Mouse (Mus musculus): ENCODE measurements at regions not wholly inside any gene's neighbourhood (a gene's known extent, or its start where the extent isn't known, plus 50 kb on each side); places are given as distances from the start of the nearest gene placed in this dataset.

- H3K9me3 ChIP-seq (ENCODE audit: control insufficient read depth, low read depth, low read length), result no peaks in the 10 kb centered on the region; the same call in 1 of the 2 replicates
- H3K4me1 ChIP-seq (ENCODE audit: control insufficient read depth, insufficient read depth, low read length), result no peaks in the 10 kb centered on the region
- no peak overlapping the region for H3K9ac ChIP-seq (replicated peaks; ENCODE audit: low read depth, low read length)
- H3K4me3 ChIP-seq (ENCODE audit: low read depth, low read length), result no peak overlapping the region
- no peak overlapping the region for H3K4me2 ChIP-seq (replicated peaks; ENCODE audit: low read depth, low read length)
- H3K27me3 ChIP-seq (ENCODE audit: control insufficient read depth, insufficient read depth, low read length), result no peaks in the 10 kb centered on the region
- WGBS, result 74% methylated on average over 11 of the region's 11 CpGs
- H3K27ac ChIP-seq (ENCODE audit: low read length), result no peak overlapping the region
- no peaks in the 10 kb centered on the region for H3K36me3 ChIP-seq (ENCODE audit: control insufficient read depth, insufficient read depth, low read length)
- ATAC-seq (ENCODE audit: insufficient number of reproducible peaks, insufficient read depth, low FRiP score, low read depth), result no peak
These were observed 297.8 kb upstream of the Rtl1 start for GRCm38 (mm10) chr12:109897861-109898385.

- no peaks in the 10 kb centered on the region for H3K4me1 ChIP-seq (ENCODE audit: control insufficient read depth, insufficient read depth, low read length)
- H3K27ac ChIP-seq (ENCODE audit: low read length), result no peak overlapping the region
- ATAC-seq (ENCODE audit: insufficient number of reproducible peaks, insufficient read depth, low FRiP score, low read depth), result no peak
- H3K4me3 ChIP-seq (ENCODE audit: low read depth, low read length), result no peak overlapping the region
- H3K9me3 ChIP-seq (ENCODE audit: control insufficient read depth, low read depth, low read length), result no peaks in the 10 kb centered on the region; the same call in 1 of the 2 replicates
- H3K36me3 ChIP-seq (ENCODE audit: control insufficient read depth, insufficient read depth, low read length), result no peaks in the 10 kb centered on the region
- H3K9ac ChIP-seq (replicated peaks; ENCODE audit: low read depth, low read length), result no peak overlapping the region
- H3K4me2 ChIP-seq (replicated peaks; ENCODE audit: low read depth, low read length), result no peak overlapping the region
- 81% methylated on average over 3 of the region's 3 CpGs for WGBS
- no peaks in the 10 kb centered on the region for H3K27me3 ChIP-seq (ENCODE audit: control insufficient read depth, insufficient read depth, low read length)
These were observed 299.3 kb upstream of the Rtl1 start for GRCm38 (mm10) chr12:109899420-109899819.

- ATAC-seq (ENCODE audit: insufficient number of reproducible peaks, insufficient read depth, low FRiP score, low read depth), result no peak
- 71% methylated on average over 9 of the region's 9 CpGs for WGBS
- H3K9ac ChIP-seq (replicated peaks; ENCODE audit: low read depth, low read length), result no peak overlapping the region
These were observed 310.9 kb upstream of the Rtl1 start for GRCm38 (mm10) chr12:109910966-109911495.

GRCm38 (mm10) chr12:109911506-109911905, 311.4 kb upstream of the Rtl1 start:
- H3K4me1 ChIP-seq (ENCODE audit: control insufficient read depth, insufficient read depth, low read length), result no peaks in the 10 kb centered on the region
- no peak overlapping the region for H3K27ac ChIP-seq (ENCODE audit: low read length)
- no peak overlapping the region for H3K4me2 ChIP-seq (replicated peaks; ENCODE audit: low read depth, low read length)
- no peak overlapping the region for H3K4me3 ChIP-seq (ENCODE audit: low read depth, low read length)
- no peaks in the 10 kb centered on the region for H3K36me3 ChIP-seq (ENCODE audit: control insufficient read depth, insufficient read depth, low read length)
- ATAC-seq (ENCODE audit: insufficient number of reproducible peaks, insufficient read depth, low FRiP score, low read depth), result no peak
- H3K27me3 ChIP-seq (ENCODE audit: control insufficient read depth, insufficient read depth, low read length), result no peaks in the 10 kb centered on the region
- 70% methylated on average over 9 of the region's 9 CpGs for WGBS
- H3K9ac ChIP-seq (replicated peaks; ENCODE audit: low read depth, low read length), result no peak overlapping the region
- H3K9me3 ChIP-seq (ENCODE audit: control insufficient read depth, low read depth, low read length), result no peaks in the 10 kb centered on the region

More at GRCm38 (mm10) chr12:109910966-109911495, 310.9 kb upstream of the Rtl1 start:
- Histone ChIP-seq H3K36me3 (ENCODE audit: control insufficient read depth, insufficient read depth, low read length) (no peaks in the 10 kb centered on the region), H3K4me2 (replicated peaks; ENCODE audit: low read depth, low read length) (no peak overlapping the region), H3K4me1 (ENCODE audit: control insufficient read depth, insufficient read depth, low read length) (no peaks in the 10 kb centered on the region), H3K4me3 (ENCODE audit: low read depth, low read length) (no peak overlapping the region), H3K9me3 (ENCODE audit: control insufficient read depth, low read depth, low read length) (no peaks in the 10 kb centered on the region), H3K27me3 (ENCODE audit: control insufficient read depth, insufficient read depth, low read length) (no peaks in the 10 kb centered on the region), H3K27ac (ENCODE audit: low read length) (no peak overlapping the region)

- no peak overlapping the region for H3K27ac ChIP-seq (ENCODE audit: low read length)
- no peaks in the 10 kb centered on the region for H3K27me3 ChIP-seq (ENCODE audit: control insufficient read depth, insufficient read depth, low read length)
- no peak overlapping the region for H3K9ac ChIP-seq (replicated peaks; ENCODE audit: low read depth, low read length)
- no peaks in the 10 kb centered on the region for H3K9me3 ChIP-seq (ENCODE audit: control insufficient read depth, low read depth, low read length)
- 72% methylated on average over 6 of the region's 6 CpGs for WGBS
- H3K4me3 ChIP-seq (ENCODE audit: low read depth, low read length), result no peak overlapping the region
- H3K4me1 ChIP-seq (ENCODE audit: control insufficient read depth, insufficient read depth, low read length), result no peaks in the 10 kb centered on the region
- ATAC-seq (ENCODE audit: insufficient number of reproducible peaks, insufficient read depth, low FRiP score, low read depth), result no peak
- H3K36me3 ChIP-seq (ENCODE audit: control insufficient read depth, insufficient read depth, low read length), result no peaks in the 10 kb centered on the region
- no peak overlapping the region for H3K4me2 ChIP-seq (replicated peaks; ENCODE audit: low read depth, low read length)
These were observed 317.6 kb upstream of the Rtl1 start for GRCm38 (mm10) chr12:109917761-109918160.

- Histone ChIP-seq H3K9me3 (ENCODE audit: control insufficient read depth, low read depth, low read length) (no peaks in the 10 kb centered on the region), H3K4me1 (ENCODE audit: control insufficient read depth, insufficient read depth, low read length) (no peaks in the 10 kb centered on the region), H3K27ac (ENCODE audit: low read length) (no peak overlapping the region), H3K4me3 (ENCODE audit: low read depth, low read length) (no peak overlapping the region), H3K36me3 (ENCODE audit: control insufficient read depth, insufficient read depth, low read length) (no peaks in the 10 kb centered on the region), H3K4me2 (replicated peaks; ENCODE audit: low read depth, low read length) (no peak overlapping the region), H3K27me3 (ENCODE audit: control insufficient read depth, insufficient read depth, low read length) (no peaks in the 10 kb centered on the region), H3K9ac (replicated peaks; ENCODE audit: low read depth, low read length) (no peak overlapping the region)
- WGBS, result 57% methylated on average over 8 of the region's 8 CpGs
- no peak for ATAC-seq (ENCODE audit: insufficient number of reproducible peaks, insufficient read depth, low FRiP score, low read depth)
These were observed 318.8 kb upstream of the Rtl1 start for GRCm38 (mm10) chr12:109918901-109919300.

GRCm38 (mm10) chr12:109922111-109922510, 322.0 kb upstream of the Rtl1 start:
- H3K9ac ChIP-seq (replicated peaks; ENCODE audit: low read depth, low read length), result no peak overlapping the region
- no peak overlapping the region for H3K27ac ChIP-seq (ENCODE audit: low read length)
- H3K27me3 ChIP-seq (ENCODE audit: control insufficient read depth, insufficient read depth, low read length), result no peaks in the 10 kb centered on the region
- WGBS, result 88% methylated on average over 10 of the region's 10 CpGs
- H3K4me3 ChIP-seq (ENCODE audit: low read depth, low read length), result no peak overlapping the region
- H3K36me3 ChIP-seq (ENCODE audit: control insufficient read depth, insufficient read depth, low read length), result no peaks in the 10 kb centered on the region
- no peak for ATAC-seq (ENCODE audit: insufficient number of reproducible peaks, insufficient read depth, low FRiP score, low read depth)
- H3K4me1 ChIP-seq (ENCODE audit: control insufficient read depth, insufficient read depth, low read length), result no peaks in the 10 kb centered on the region
- H3K4me2 ChIP-seq (replicated peaks; ENCODE audit: low read depth, low read length), result no peak overlapping the region
- no peaks in the 10 kb centered on the region for H3K9me3 ChIP-seq (ENCODE audit: control insufficient read depth, low read depth, low read length)

- 69% methylated on average over 6 of the region's 6 CpGs for WGBS
- H3K36me3 ChIP-seq (ENCODE audit: control insufficient read depth, insufficient read depth, low read length), result no peaks in the 10 kb centered on the region
- H3K9ac ChIP-seq (replicated peaks; ENCODE audit: low read depth, low read length), result no peak overlapping the region
These were observed 325.7 kb upstream of the Rtl1 start for GRCm38 (mm10) chr12:109925866-109926265.

GRCm38 (mm10) chr12:109926643-109927042, 326.5 kb upstream of the Rtl1 start:
- Histone ChIP-seq H3K9me3 (ENCODE audit: control insufficient read depth, low read depth, low read length) (no peaks in the 10 kb centered on the region), H3K27ac (ENCODE audit: low read length) (no peak overlapping the region), H3K4me1 (ENCODE audit: control insufficient read depth, insufficient read depth, low read length) (no peaks in the 10 kb centered on the region), H3K4me2 (replicated peaks; ENCODE audit: low read depth, low read length) (no peak overlapping the region), H3K4me3 (ENCODE audit: low read depth, low read length) (no peak overlapping the region), H3K36me3 (ENCODE audit: control insufficient read depth, insufficient read depth, low read length) (no peaks in the 10 kb centered on the region), H3K27me3 (ENCODE audit: control insufficient read depth, insufficient read depth, low read length) (no peaks in the 10 kb centered on the region), H3K9ac (replicated peaks; ENCODE audit: low read depth, low read length) (no peak overlapping the region)
- ATAC-seq (ENCODE audit: insufficient number of reproducible peaks, insufficient read depth, low FRiP score, low read depth), result no peak
- 53% methylated on average over 12 of the region's 12 CpGs for WGBS

More at GRCm38 (mm10) chr12:109925866-109926265, 325.7 kb upstream of the Rtl1 start:
- H3K4me1 ChIP-seq (ENCODE audit: control insufficient read depth, insufficient read depth, low read length), result no peaks in the 10 kb centered on the region
- no peaks in the 10 kb centered on the region for H3K9me3 ChIP-seq (ENCODE audit: control insufficient read depth, low read depth, low read length)
- no peaks in the 10 kb centered on the region for H3K27me3 ChIP-seq (ENCODE audit: control insufficient read depth, insufficient read depth, low read length)
- ATAC-seq (ENCODE audit: insufficient number of reproducible peaks, insufficient read depth, low FRiP score, low read depth), result no peak
- no peak overlapping the region for H3K4me3 ChIP-seq (ENCODE audit: low read depth, low read length)
- H3K4me2 ChIP-seq (replicated peaks; ENCODE audit: low read depth, low read length), result no peak overlapping the region
- H3K27ac ChIP-seq (ENCODE audit: low read length), result no peak overlapping the region

Data from stomach, embryonic 14.5 days (tissue).